Mouse (Mus musculus) spleen, adult 2 months (tissue): ENCODE data around the gene Fbxl4.

Experiments
- CTCF ChIP-seq: fragments of 200-500 bp; IDR thresholded peaks from 2 replicates; pipeline ENCODE4 v1.5.1; 2011; ENCODE audit warnings: mild to moderate bottlenecking, inconsistent platforms; ENCODE audit not compliant: insufficient read depth, insufficient read length, insufficient replicate concordance; ENCODE audit errors: extremely low read depth
- POLR2A ChIP-seq: fragments of 200-500 bp; IDR thresholded peaks from 2 replicates; pipeline ENCODE4 v1.6.1; 2011; ENCODE audit warnings: low read depth, low read length, inconsistent platforms

GRCm38 (mm10) chr4:22479368-22480090 lies 122.2 kb downstream of the Fbxl4 start:
- TF ChIP-seq CTCF (no peak), POLR2A (no peak)
